Mouse (Mus musculus): ENCODE data around the gene Unc13b. TPM values are rescaled to one million over a fixed set of nuclear protein-coding genes. Genes with fewer than 3 reads are reported as not detected.

Unc13b gene
- polyA plus RNA-seq, 1 experiment = 66.7 TPM

DNA sequence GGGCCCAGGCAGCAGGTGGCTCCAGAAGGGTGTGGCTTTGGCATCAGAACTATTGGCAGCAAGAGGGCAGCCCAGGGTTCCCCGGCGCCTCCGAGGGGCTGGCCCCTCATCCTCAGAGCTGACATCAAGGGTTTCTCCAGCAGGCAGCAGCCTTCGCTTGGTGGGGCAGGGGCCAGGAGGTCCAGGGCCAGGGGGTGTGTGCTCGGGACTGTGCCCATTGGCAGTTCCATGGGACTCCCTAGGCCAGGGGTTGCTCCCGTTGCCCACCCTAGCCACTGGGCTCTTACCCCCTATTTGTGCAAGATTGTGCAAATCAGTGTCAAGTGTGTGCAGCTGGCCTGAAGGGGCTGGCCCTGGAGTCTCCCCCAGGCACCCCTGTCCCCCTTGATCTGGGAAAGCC, 22.9 kb upstream of the Unc13b start:
- no peak for TF ChIP-seq CTCF (IDR thresholded peaks at IDR 0.05; ENCODE audit: extremely low read depth, insufficient read depth, low read length)
- Histone ChIP-seq H3K4me1 (ENCODE audit: control insufficient read depth, insufficient read depth, low read length) (peaks cover 2% of the 10 kb centered on the region; the same call in 1 of the 2 replicates), H3K27ac (ENCODE audit: insufficient read depth, low read length) (no peak overlapping the region), H3K4me3 (ENCODE audit: insufficient read depth, low read length) (no peak overlapping the region)

DNA sequence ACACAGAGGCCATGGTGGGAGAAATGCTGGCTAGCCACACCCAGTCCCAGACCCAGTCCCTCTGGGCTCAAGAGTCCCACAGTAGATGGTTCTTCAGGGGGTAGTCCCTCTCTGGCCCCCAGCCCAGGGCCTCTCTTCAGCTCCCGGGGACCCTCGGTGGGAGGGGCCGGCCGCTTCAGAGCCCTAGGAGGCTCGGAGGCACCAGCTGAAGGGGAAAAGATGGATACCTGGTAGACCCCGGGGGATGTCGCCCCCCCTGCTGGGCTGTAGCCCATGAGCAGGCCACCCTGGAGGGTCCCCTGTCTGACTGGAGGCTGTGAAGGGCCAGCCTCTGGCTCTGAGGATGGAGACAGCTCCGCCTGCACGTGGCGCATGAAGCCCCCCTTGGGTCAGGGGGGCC, 22.4 kb upstream of the Unc13b start:
- Histone ChIP-seq H3K4me3 (ENCODE audit: insufficient read depth, low read length) (no peak overlapping the region), H3K4me1 (ENCODE audit: control insufficient read depth, insufficient read depth, low read length) (peaks cover 2% of the 10 kb centered on the region; the same call in 1 of the 2 replicates), H3K27ac (ENCODE audit: insufficient read depth, low read length) (no peak overlapping the region)
- TF ChIP-seq POLR2A (IDR thresholded peaks at IDR 0.05; ENCODE audit: extremely low read depth, insufficient read depth, low read length) (no peak), CTCF (IDR thresholded peaks at IDR 0.05; ENCODE audit: extremely low read depth, insufficient read depth, low read length) (no peak)

DNA sequence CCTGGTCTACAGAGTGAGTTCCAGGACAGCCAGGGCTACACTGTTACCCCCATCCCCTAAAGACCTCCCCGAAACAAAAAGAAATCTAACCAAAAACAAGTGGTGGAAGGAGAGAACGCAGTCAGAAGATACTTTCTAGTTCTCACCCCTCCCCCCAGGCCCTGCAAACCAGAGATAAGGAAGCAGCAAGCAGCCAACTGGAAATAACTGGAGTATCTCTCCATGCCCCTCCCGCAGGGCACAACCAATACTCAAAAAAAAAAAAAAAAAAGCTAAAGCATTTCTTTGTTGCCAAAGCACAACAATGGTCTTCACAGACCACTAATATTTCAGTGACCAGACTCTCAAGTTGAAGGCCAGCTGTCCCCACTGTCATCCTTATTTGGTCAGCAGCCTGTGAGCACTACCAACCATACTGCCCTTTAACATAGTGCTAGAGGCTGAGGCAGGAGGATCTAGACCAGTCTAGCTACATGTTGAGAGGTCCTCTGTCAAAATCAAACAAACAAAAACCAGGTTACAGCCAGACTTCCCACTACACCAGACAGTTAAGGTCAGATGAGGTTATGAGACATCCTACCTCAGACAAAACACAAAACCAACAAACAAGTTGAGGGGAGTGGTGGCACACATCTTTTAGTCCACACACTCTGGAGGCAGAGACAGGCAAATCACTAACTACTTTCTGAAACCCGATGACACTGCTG, 20.7 kb upstream of the Unc13b start:
- H3K4me3 ChIP-seq (ENCODE audit: insufficient read depth, low read length) = no peak overlapping the region; the same call in 1 of the 2 replicates
- peaks cover 2% of the 10 kb centered on the region; the same call in 1 of the 2 replicates for H3K4me1 ChIP-seq (ENCODE audit: control insufficient read depth, insufficient read depth, low read length)
- no peak for TF ChIP-seq POLR2A (IDR thresholded peaks at IDR 0.05; ENCODE audit: extremely low read depth, insufficient read depth, low read length)
- TF ChIP-seq CTCF (IDR thresholded peaks at IDR 0.05; ENCODE audit: extremely low read depth, insufficient read depth, low read length) = no peak
- no peak overlapping the region for H3K27ac ChIP-seq (ENCODE audit: insufficient read depth, low read length)

DNA sequence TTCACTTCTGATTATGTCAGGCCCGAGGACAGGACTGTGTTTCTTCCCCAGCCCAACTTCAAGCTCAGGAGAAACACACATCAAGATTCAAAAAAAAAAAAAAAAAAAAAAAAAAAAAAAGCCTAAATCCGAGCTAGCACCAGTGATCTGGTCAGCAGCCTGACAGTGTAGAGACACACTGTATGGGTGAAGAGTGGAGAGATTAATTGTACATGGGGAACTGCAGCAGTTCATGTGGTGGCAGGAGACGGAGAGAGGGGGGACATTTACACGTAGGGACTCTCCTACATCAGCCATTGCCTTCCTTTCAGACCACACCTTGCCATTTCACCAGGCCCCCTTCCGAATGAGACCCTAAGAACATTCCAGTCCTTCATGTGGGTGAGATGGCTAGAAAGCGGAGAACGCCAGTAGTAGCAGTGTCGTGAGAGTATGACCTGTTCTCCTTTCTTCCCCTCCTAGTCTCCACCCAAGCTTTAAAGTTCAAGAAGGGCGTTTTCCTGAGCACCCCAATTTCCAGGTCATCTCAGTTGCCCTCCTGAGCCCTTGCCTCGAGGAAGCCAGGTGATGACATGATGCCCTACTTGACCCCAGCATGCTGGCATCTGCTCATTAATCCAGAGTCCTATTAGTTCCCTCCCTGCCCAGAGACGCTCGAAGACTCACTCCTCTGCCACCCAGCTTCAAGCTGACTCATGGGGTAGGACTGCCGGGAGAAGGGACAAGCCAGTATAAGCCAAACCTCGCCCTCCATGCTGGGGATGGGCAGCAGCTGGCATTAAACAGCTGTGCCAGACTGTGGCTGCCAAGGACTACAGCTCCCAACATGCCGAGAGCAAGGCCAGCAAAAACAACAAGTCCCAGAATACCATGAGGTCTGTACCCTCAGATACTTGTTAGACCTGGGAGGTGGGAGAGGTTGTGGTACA, 19.9 kb upstream of the Unc13b start:
- no peak overlapping the region for H3K27ac ChIP-seq (ENCODE audit: insufficient read depth, low read length)
- TF ChIP-seq POLR2A (IDR thresholded peaks at IDR 0.05; ENCODE audit: extremely low read depth, insufficient read depth, low read length) = peak; percentile 58; the same call in 1 of the 2 replicates
- TF ChIP-seq CTCF (IDR thresholded peaks at IDR 0.05; ENCODE audit: extremely low read depth, insufficient read depth, low read length) = no peak
- H3K4me3 ChIP-seq (ENCODE audit: insufficient read depth, low read length) = peak overlapping the region; percentile 56
- H3K4me1 ChIP-seq (ENCODE audit: control insufficient read depth, insufficient read depth, low read length) = peaks cover 2% of the 10 kb centered on the region; the same call in 1 of the 2 replicates

DNA sequence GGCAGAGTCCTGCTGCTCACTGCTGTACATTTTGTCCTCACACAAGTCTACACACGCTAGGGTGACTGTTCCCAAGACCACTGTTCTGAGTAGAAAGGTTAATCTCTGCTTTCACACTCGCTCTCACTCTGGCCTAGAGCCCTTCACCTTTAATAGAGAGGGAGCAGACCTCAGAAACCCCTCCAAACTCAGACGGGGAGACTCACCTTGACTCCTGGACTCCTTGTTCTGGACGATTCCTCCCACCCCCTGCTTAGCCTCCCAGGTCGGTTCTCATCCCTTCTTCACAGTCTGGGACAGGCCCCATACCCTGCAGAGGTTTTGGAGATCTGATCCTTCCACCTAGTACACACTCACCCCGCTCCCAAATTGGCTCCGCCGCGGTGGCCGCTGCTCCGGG, 19.1 kb upstream of the Unc13b start:
- H3K4me3 ChIP-seq (ENCODE audit: insufficient read depth, low read length) = peak overlapping the region; percentile 56
- H3K4me1 ChIP-seq (ENCODE audit: control insufficient read depth, insufficient read depth, low read length) = peaks cover 4% of the 10 kb centered on the region; the same call in 1 of the 2 replicates
- H3K27ac ChIP-seq (ENCODE audit: insufficient read depth, low read length) = no peak overlapping the region
- TF ChIP-seq CTCF (IDR thresholded peaks at IDR 0.05; ENCODE audit: extremely low read depth, insufficient read depth, low read length) = no peak
- no peak for TF ChIP-seq POLR2A (IDR thresholded peaks at IDR 0.05; ENCODE audit: extremely low read depth, insufficient read depth, low read length)

DNA sequence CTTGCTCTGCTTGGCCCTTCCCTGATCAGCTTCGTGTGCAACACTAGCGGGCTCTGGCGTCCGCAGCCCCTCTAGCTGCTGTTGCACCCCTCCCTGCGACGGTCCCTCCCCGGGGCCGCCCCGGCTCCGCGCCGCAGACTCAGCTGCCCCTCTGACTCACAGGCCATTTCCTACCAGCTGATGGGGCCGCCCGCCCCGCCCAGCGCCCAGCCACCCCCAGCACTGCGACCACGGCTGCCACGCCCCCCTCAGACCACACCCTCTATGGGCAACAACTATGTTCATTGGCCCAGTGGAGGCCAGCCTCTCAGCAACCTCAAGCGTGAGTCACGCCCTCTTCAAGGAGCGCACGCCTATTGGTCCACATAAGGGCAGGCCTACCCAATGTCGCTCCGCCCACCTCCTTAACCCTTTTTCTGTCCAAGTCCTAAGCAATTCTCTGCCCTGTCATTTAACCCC, 18.6 kb upstream of the Unc13b start:
- Histone ChIP-seq H3K4me1 (ENCODE audit: control insufficient read depth, insufficient read depth, low read length) (peaks cover 5% of the 10 kb centered on the region; the same call in 1 of the 2 replicates), H3K4me3 (ENCODE audit: insufficient read depth, low read length) (peak overlapping the region; percentile 56), H3K27ac (ENCODE audit: insufficient read depth, low read length) (no peak overlapping the region)
- TF ChIP-seq CTCF (IDR thresholded peaks at IDR 0.05; ENCODE audit: extremely low read depth, insufficient read depth, low read length) (no peak), POLR2A (IDR thresholded peaks at IDR 0.05; ENCODE audit: extremely low read depth, insufficient read depth, low read length) (peak; percentile 60; the same call in 1 of the 2 replicates)

DNA sequence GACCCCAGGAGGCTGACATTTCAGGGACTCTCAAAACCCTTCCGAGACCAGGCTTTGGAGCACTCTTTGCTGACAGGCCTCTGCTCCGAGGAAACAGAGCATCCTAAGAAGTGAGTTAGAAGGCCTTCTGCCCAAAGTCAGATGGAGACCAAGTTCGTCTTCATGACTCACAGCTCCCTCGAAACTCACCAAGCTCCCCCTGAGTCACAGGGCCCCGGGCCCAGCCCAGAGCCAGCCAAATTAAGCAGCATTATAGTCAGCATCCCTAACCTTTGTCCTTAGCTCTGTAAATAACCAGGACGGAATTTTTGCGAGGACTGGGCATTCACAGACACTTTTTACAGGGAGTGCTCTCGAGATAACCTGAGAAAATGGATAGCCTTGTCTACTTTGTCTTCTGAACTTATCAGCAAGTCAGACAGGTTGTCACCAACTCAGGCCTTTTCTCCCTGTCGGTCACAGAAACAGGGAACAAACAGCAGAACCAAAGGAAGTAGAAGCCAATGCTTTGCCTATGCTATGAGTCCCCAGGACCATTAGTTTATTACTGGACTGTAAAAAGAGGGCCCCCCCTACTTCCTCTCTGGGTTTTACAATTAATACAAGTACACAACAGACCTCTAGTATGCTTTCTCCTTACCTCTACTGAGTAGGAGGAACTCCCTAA, 17.7 kb upstream of the Unc13b start:
- TF ChIP-seq POLR2A (IDR thresholded peaks at IDR 0.05; ENCODE audit: extremely low read depth, insufficient read depth, low read length) = no peak
- no peak for TF ChIP-seq CTCF (IDR thresholded peaks at IDR 0.05; ENCODE audit: extremely low read depth, insufficient read depth, low read length)
- H3K4me3 ChIP-seq (ENCODE audit: insufficient read depth, low read length) = no peak overlapping the region
- no peak overlapping the region for H3K27ac ChIP-seq (ENCODE audit: insufficient read depth, low read length)
- peaks cover 7% of the 10 kb centered on the region; the same call in 1 of the 2 replicates for H3K4me1 ChIP-seq (ENCODE audit: control insufficient read depth, insufficient read depth, low read length)

DNA sequence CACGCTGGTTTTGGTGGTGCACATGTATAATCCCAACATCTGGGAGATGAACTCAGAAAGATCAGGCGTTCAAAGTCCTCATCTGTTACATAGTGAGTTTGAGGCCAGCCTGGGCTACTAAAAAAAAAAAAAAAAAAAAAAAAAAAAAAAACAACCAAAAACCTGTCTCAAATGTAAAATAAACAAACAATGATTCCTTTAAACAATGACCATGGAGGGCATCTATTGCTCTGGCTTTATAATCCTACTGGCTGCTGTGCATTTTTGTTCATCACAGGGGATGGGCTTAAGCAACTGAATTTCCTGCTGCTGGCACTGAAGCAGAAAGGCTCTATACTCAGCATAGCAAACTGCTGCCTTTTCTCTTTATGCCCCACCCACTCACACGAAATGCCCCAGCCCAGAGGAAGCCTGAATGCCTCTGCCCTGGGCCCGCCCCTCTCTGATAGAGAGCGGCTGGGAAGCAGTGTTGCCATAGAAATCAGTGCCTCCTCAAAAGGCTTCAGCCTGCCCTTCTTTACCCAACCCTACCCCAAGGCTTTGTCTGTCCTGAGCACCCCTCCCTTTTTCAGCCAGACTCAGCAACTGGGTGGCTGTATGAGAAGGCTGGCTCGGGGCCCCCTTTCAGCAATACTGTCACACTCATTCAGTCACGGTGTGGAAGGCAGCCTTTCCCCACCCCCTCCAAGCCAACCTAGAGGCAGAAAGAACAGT, 15.0 kb upstream of the Unc13b start:
- Histone ChIP-seq H3K4me1 (ENCODE audit: control insufficient read depth, insufficient read depth, low read length) (peaks cover 5% of the 10 kb centered on the region; the same call in 1 of the 2 replicates), H3K27ac (ENCODE audit: insufficient read depth, low read length) (peak overlapping the region; percentile 71), H3K4me3 (ENCODE audit: insufficient read depth, low read length) (no peak overlapping the region; the same call in 1 of the 2 replicates)
- no peak for TF ChIP-seq POLR2A (IDR thresholded peaks at IDR 0.05; ENCODE audit: extremely low read depth, insufficient read depth, low read length)
- no peak for TF ChIP-seq CTCF (IDR thresholded peaks at IDR 0.05; ENCODE audit: extremely low read depth, insufficient read depth, low read length)

All from cortical plate, adult 2 months (tissue).